Mouse (Mus musculus) embryonic facial prominence, embryonic 14.5 days (tissue): ENCODE results near the gene Cib1. TPM values are rescaled to one million over a fixed set of nuclear protein-coding genes. Genes with fewer than 3 reads are reported as not detected.

Experiments
- ATAC-seq: fragments of 200-750 bp; cut with Nextera tagmentation; 2 replicates; pipeline ENCODE4 v1.8.0; 2017; ENCODE audit warnings: low read depth, moderate number of reproducible peaks, moderate TSS enrichment
- DNase-seq: peaks from one replicate; pipeline ENCODE4 v3.0.0-alpha.2; 2015; ENCODE audit warnings: low spot score
- H3K27ac ChIP-seq: fragments of 300-500 bp; sonication (generic); replicated peaks from 2 replicates; pipeline ENCODE4 v1.5.1; 2014; ENCODE audit warnings: low read depth, mild to moderate bottlenecking, low read length, moderate library complexity
- H3K27me3 ChIP-seq: fragments of 300-500 bp; sonication (generic); replicated peaks from 2 replicates; pipeline ENCODE4 v1.6.1; 2014; ENCODE audit warnings: low read length; ENCODE audit not compliant: control insufficient read depth, insufficient read depth
- H3K36me3 ChIP-seq: fragments of 300-500 bp; sonication (generic); 2 replicates; pipeline ENCODE4 v1.6.1; 2014; ENCODE audit warnings: low read length, mixed read lengths; ENCODE audit not compliant: control insufficient read depth, insufficient read depth
- H3K4me1 ChIP-seq: fragments of 300-500 bp; sonication (generic); 2 replicates; pipeline ENCODE4 v1.6.1; 2014; ENCODE audit warnings: antibody characterized with exemption, low read length; ENCODE audit not compliant: control insufficient read depth, insufficient read depth
- H3K4me2 ChIP-seq: fragments of 300-500 bp; sonication (generic); 2 replicates; pipeline ENCODE4 v1.6.1; 2014; ENCODE audit warnings: low read depth, mild to moderate bottlenecking, low read length, moderate library complexity, mixed read lengths
- H3K4me3 ChIP-seq: fragments of 300-500 bp; sonication (generic); 2 replicates; pipeline ENCODE4 v1.5.1; 2014; ENCODE audit warnings: low read depth, mild to moderate bottlenecking, low read length
- H3K9ac ChIP-seq: fragments of 300-500 bp; sonication (generic); 2 replicates; pipeline ENCODE4 v1.6.1; 2014; ENCODE audit warnings: low read depth, mild to moderate bottlenecking, low read length, moderate library complexity, mixed read lengths
- H3K9me3 ChIP-seq: fragments of 300-500 bp; sonication (generic); 2 replicates; pipeline ENCODE4 v1.6.1; 2016; ENCODE audit warnings: low read length; ENCODE audit not compliant: control insufficient read depth
- WGBS: fragments of 180-500 bp; shearing (Covaris S2); extraction: QIAGEN DNeasy Blood & Tissue Kit; methylation state at CpG from one replicate; pipeline ENCODE4 v1.1.7; 2014; 5-methylcytosine and 5-hydroxymethylcytosine counted together
- polyA plus RNA-seq: library from polyadenylated mRNA; unstranded; fragments of >200 nt; fragmentation: Nextera tagmentation; extraction: Ambion mirVana; gene quantifications from 2 replicates; pipeline ENCODE4 v1.2.1, GENCODE M21; 2014

Gene Cib1
- polyA plus RNA-seq, 1 experiment from 2014 or later = 89.1 TPM

DNA sequence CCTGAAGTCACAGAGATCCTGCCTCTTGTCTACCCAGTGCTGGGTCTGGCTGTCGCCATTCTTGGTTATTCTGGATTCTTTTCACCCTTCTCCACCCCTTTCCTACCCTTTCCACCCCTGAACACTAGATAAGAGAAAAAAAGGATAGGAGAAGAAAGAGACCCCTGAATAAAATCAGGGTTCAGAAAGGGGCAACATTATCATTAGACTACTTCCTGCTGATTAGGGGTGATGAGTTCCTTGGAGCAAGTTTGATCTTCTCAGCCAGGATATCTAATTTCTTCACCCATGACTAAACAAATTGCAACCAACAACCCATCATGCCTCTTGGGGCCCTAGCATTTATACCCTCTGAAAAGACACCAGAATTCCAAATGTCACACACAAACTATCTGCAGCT is 35.2 kb upstream of the Cib1 start:
- no peak overlapping the region for H3K4me2 ChIP-seq
- 76% methylated on average over 1 of the region's 1 CpGs for WGBS

DNA sequence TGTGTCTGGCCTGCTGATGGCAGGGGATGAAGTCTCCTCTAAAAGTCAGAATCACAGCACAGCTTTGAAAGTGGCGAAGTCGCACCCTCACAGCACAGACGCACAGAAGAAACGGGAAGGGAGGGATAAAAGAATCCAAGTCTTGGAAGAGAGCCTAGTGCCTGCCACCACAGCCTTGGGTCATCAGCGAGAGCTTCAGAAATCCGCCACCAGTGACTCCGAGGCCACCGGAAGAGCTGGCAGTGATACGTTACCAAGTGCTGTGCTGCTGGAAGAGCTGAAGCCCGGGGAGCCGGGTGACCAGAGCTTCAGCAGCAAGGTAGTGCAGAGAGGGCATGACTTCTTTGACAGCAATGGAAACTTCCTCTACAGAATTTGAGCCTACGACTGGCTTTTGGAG is 32.0 kb upstream of the Cib1 start:
- Histone ChIP-seq H3K27ac (no peak overlapping the region), H3K27me3 (no peaks in the 10 kb centered on the region), H3K4me3 (no peak overlapping the region), H3K36me3 (peaks cover 40% of the 10 kb centered on the region), H3K9ac (no peak overlapping the region), H3K4me2 (no peak overlapping the region), H3K4me1 (peaks cover 11% of the 10 kb centered on the region), H3K9me3 (no peaks in the 10 kb centered on the region)
- 94% methylated on average over 12 of the region's 12 CpGs for WGBS
- ATAC-seq (no peak), DNase-seq (no peak)

More for the DNA sequence above, 35.2 kb upstream of the Cib1 start:
- Histone ChIP-seq H3K4me3 (no peak overlapping the region), H3K4me1 (peaks cover 11% of the 10 kb centered on the region), H3K27me3 (no peaks in the 10 kb centered on the region), H3K9me3 (no peaks in the 10 kb centered on the region), H3K36me3 (peaks cover 42% of the 10 kb centered on the region), H3K9ac (no peak overlapping the region), H3K27ac (no peak overlapping the region)
- no peak for DNase-seq
- no peak for ATAC-seq

DNA sequence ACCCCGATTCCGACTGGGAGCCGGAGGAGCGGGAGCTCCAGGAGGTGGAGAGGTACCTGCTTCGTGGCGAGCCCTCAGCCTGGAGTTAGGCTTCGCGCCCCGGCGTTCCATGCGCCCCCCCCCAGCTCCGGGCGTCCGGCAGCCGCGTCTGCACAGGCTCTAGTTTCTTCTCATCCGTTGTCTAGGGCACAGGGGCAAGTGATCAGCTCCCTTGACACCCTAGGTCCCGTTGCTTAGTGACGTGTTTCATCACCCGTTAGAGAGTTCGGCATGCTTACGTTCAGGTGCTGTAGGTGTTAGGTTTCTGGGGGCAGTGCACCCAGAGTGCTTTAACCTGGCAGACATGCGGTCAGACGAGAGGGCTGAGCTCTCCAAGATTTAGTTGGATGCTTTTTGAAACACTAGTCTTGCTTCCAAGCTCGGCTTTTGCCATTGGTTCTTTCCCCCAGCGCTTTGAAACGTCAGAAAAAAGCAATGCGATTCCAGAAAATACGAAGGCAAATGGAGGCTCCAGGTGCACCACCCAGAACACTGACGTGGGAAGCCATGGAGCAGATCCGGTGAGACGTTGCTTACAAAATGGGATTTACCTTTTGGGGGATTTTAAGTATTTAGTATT is 28.9 kb upstream of the Cib1 start:
- Histone ChIP-seq H3K9me3 (no peaks in the 10 kb centered on the region), H3K27ac (peak overlapping the region; percentile 87), H3K27me3 (peaks cover 12% of the 10 kb centered on the region; the same call in 1 of the 2 replicates), H3K4me2 (peak overlapping the region; percentile 82), H3K4me3 (peak overlapping the region; percentile 93), H3K36me3 (peaks cover 31% of the 10 kb centered on the region), H3K4me1 (peaks cover 6% of the 10 kb centered on the region), H3K9ac (peak overlapping the region; percentile 90)
- peak; percentile 68; the same call in 1 of the 2 replicates for ATAC-seq
- DNase-seq = peak; percentile 19
- under 1% methylated on average over 32 of the region's 32 CpGs for WGBS

DNA sequence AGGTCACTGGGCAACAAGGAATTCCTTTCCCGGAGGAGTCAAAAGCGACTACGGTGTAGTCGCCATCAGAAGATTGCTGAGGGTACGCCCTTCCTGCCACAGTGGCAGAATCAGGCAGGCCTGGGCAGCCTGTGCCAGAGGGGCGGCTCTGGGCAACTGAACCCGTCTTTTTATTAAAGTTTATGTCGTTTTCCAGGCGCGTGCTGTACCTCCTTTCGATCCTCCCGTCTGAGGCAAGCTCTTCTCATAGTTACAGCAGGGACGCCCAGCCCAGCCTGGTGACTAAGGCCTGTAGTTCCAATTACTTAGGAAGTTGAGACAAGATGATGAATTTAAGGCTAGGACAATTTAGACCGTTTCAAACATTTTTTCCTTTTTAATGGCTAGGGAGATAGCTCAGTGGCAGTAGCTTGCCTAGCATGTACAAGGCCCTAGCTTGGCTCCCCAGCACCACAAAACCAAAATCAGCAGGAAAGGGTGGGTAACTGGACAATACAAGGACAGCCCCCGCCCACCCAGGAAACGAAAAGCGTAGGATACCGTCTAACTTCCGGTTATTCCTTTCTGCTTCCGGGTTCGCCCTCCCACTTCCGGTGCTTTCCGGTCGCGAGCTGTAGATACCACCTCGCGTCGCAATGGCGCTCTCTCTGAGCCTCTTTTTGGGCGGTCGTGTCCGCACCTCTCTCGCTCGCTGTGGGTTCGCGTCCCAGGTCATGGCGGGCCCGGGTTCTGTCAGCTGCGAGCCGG is 28.2 kb upstream of the Cib1 start, which contains the start of gene Ngrn:
Ngrn (plus strand) TSS at position 591 of the 747 bp plus-strand sequence.
- H3K4me3 ChIP-seq = peak within 1 kb of the TSS; percentile 93
- ATAC-seq = peak; percentile 90
- peak within 1 kb of the TSS; percentile 90 for H3K9ac ChIP-seq
- peaks cover 24% of the 10 kb centered on the region for H3K36me3 ChIP-seq
- H3K4me2 ChIP-seq = peak within 1 kb of the TSS; percentile 82
- peaks cover 12% of the 10 kb centered on the region; the same call in 1 of the 2 replicates for H3K27me3 ChIP-seq
- no peaks in the 10 kb centered on the region for H3K9me3 ChIP-seq
- DNase-seq = peak; percentile 95
- H3K4me1 ChIP-seq = peaks cover 6% of the 10 kb centered on the region
- H3K27ac ChIP-seq = peak within 1 kb of the TSS; percentile 87
- WGBS = 27% methylated on average over 40 of the region's 40 CpGs

DNA sequence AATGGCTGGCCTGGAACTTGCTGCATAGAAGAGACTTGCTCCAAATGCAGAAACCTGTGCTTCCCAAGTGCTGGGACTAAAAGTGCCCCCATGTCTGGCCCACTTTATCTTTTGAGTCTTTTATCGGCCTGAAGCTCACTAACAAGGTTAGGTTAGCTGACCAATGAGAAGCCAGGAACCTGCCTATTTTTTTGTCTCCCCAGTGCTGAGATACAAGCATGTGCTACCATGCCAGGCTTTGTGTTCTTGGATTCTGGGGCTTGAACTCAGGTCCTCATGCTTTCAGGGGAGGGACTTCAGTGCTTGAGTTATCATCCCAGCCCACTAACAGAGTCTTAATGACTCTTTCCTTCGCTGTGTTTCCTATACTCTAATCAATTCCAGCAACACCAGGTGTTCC is 25.1 kb upstream of the Cib1 start:
- Histone ChIP-seq H3K27ac (no peak overlapping the region), H3K4me2 (no peak overlapping the region), H3K4me3 (no peak overlapping the region), H3K27me3 (peaks cover 12% of the 10 kb centered on the region; the same call in 1 of the 2 replicates), H3K36me3 (no peaks in the 10 kb centered on the region), H3K9me3 (no peaks in the 10 kb centered on the region), H3K9ac (no peak overlapping the region), H3K4me1 (peaks cover 6% of the 10 kb centered on the region)
- ATAC-seq (no peak), DNase-seq (no peak)
- WGBS = 65% methylated on average over 2 of the region's 2 CpGs

- Histone ChIP-seq H3K27ac (no peak overlapping the region), H3K27me3 (peaks cover 12% of the 10 kb centered on the region; the same call in 1 of the 2 replicates), H3K9ac (no peak overlapping the region), H3K9me3 (no peaks in the 10 kb centered on the region), H3K4me2 (no peak overlapping the region), H3K36me3 (no peaks in the 10 kb centered on the region), H3K4me3 (no peak overlapping the region), H3K4me1 (no peaks in the 10 kb centered on the region)
- no peak for DNase-seq
- no peak for ATAC-seq
- WGBS = 67% methylated on average over 2 of the region's 2 CpGs
Measured at GRCm38 (mm10) chr7:80255981-80256380, 23.4 kb upstream of the Cib1 start.

DNA sequence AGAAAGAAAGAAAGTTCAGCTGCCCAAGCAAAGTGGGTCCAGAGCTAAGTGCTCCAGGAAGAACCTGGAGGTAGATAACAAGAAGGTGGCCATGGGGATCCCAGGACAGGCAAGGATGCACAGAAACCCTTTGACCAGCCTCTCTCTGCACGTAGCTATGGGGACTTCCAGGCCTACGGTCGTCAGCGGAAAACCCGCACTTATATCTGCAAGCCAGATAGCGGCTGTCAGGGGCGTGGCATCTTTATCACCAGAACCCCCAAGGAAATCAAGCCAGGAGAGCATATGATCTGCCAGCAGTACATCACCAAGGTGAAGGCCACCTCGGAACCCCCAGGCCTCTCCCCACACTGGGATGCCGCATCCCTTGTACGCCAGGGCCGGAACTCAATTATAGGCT is 20.3 kb upstream of the Cib1 start:
- no peak overlapping the region for H3K9ac ChIP-seq
- no peaks in the 10 kb centered on the region for H3K4me1 ChIP-seq
- ATAC-seq (no peak), DNase-seq (no peak)
- H3K9me3 ChIP-seq = no peaks in the 10 kb centered on the region
- no peaks in the 10 kb centered on the region for H3K36me3 ChIP-seq
- H3K27ac ChIP-seq = no peak overlapping the region
- H3K4me3 ChIP-seq = no peak overlapping the region
- H3K4me2 ChIP-seq = no peak overlapping the region
- H3K27me3 ChIP-seq = 0 out of 2 replicates have a peak, but pooled peaks cover 4% of the 10 kb centered on the region
- 85% methylated on average over 11 of the region's 11 CpGs for WGBS

- Histone ChIP-seq H3K27ac (no peak overlapping the region), H3K9me3 (no peaks in the 10 kb centered on the region), H3K4me3 (no peak overlapping the region), H3K9ac (no peak overlapping the region), H3K4me2 (no peak overlapping the region), H3K36me3 (no peaks in the 10 kb centered on the region), H3K27me3 (0 out of 2 replicates have a peak, but pooled peaks cover 4% of the 10 kb centered on the region), H3K4me1 (no peaks in the 10 kb centered on the region)
- no peak for ATAC-seq
- no peak for DNase-seq
- 75% methylated on average over 7 of the region's 7 CpGs for WGBS
Measured at GRCm38 (mm10) chr7:80252437-80252836, 19.8 kb upstream of the Cib1 start.
